In genomic region chr6:94889271-94889670, GRCm38 (mm10) we compare ENCODE assay signal across 25 mouse cellular contexts.
DNase-seq lines count a peak whose midpoint lies in the region; ATAC-seq and TF ChIP-seq lines count a peak whose summit lies in the region.
"Had no signal": no experiment of that assay in that cellular context is flagged by ENCODE, and none has a peak within 500 bp of the region (broad histone marks: within the 10 kb centered on the region; RNA-seq: fewer than 3 reads in every experiment).

No protein-coding gene starts in this region.

- TF ChIP-seq EP300 in lung, postnatal 0 days (IDR thresholded peaks at IDR 0.05), result no peak

- no peak overlapping the region for H3K9ac ChIP-seq in lung, postnatal 0 days (replicated peaks; ENCODE audit: low read depth)
- H3K9ac ChIP-seq: forebrain, embryonic 13.5 days; forebrain, postnatal 0 days; heart, embryonic 12.5 days; heart, embryonic 15.5 days; hindbrain, embryonic 13.5 days had no signal

- H3K27ac ChIP-seq in heart, embryonic 10.5 days, result 0 out of 2 replicates have a peak overlapping the region, but pooled peaks have one; percentile 56
- no peak overlapping the region for H3K27ac ChIP-seq in lung, postnatal 0 days (ENCODE audit: low read length)
- H3K27ac ChIP-seq: forebrain, embryonic 10.5 days; forebrain, embryonic 13.5 days; heart, embryonic 15.5 days; hindbrain, embryonic 10.5 days; hindbrain, embryonic 13.5 days had no signal

- H3K9me3 ChIP-seq in heart, embryonic 10.5 days, result no peaks in the 10 kb centered on the region
- H3K9me3 ChIP-seq in lung, postnatal 0 days (ENCODE audit: low read length), result no peaks in the 10 kb centered on the region
- H3K9me3 ChIP-seq: forebrain, embryonic 10.5 days; forebrain, embryonic 13.5 days; G1E; heart, embryonic 12.5 days; heart, embryonic 15.5 days; hindbrain, embryonic 10.5 days; hindbrain, embryonic 13.5 days had no signal

- peak; percentile 49 for ATAC-seq in lung, postnatal 0 days
- ATAC-seq: forebrain, embryonic 13.5 days; forebrain, postnatal 0 days; hindbrain, embryonic 16.5 days; Patski had no signal

- H3K27me3 ChIP-seq in heart, embryonic 10.5 days (ENCODE audit: insufficient read depth, poor library complexity, severe bottlenecking), result 0 out of 2 replicates have a peak, but pooled peaks cover 6% of the 10 kb centered on the region
- H3K27me3 ChIP-seq in lung, postnatal 0 days (replicated peaks; ENCODE audit: insufficient read depth, low read length), result no peaks in the 10 kb centered on the region
- H3K27me3 ChIP-seq: CH12.LX; forebrain, embryonic 13.5 days; heart, embryonic 12.5 days; heart, embryonic 15.5 days; hindbrain, embryonic 13.5 days; Patski had no signal

- no peaks in the 10 kb centered on the region for H3K36me3 ChIP-seq in heart, embryonic 10.5 days
- H3K36me3 ChIP-seq in lung, postnatal 0 days (ENCODE audit: insufficient read depth, low read length), result no peaks in the 10 kb centered on the region
- H3K36me3 ChIP-seq: forebrain, embryonic 10.5 days; G1E; heart, embryonic 12.5 days; heart, embryonic 15.5 days; hindbrain, embryonic 10.5 days; hindbrain, embryonic 13.5 days had no signal

- 36% methylated on average over 10 of the region's 10 CpGs for WGBS in heart, embryonic 10.5 days
- 48% methylated on average over 10 of the region's 10 CpGs for WGBS in lung, adult 2 months
- WGBS in lung, postnatal 0 days, result 35% methylated on average over 10 of the region's 10 CpGs

- TF ChIP-seq CTCF in lung, adult 2 months (IDR thresholded peaks at IDR 0.05; ENCODE audit: insufficient read depth, low read length), result no peak
- no peak for TF ChIP-seq CTCF in lung, postnatal 0 days (IDR thresholded peaks at IDR 0.05)

- H3K4me1 ChIP-seq in heart, embryonic 10.5 days, result peaks cover 43% of the 10 kb centered on the region
- H3K4me1 ChIP-seq in lung, adult 2 months (ENCODE audit: control insufficient read depth, insufficient read depth, low read length), result no peaks in the 10 kb centered on the region
- H3K4me1 ChIP-seq in lung, postnatal 0 days (ENCODE audit: insufficient read depth, low read depth, low read length), result no peaks in the 10 kb centered on the region
- H3K4me1 ChIP-seq: forebrain, embryonic 10.5 days; forebrain, embryonic 13.5 days; hindbrain, embryonic 13.5 days had no signal

- TF ChIP-seq POLR2A in lung, adult 2 months (IDR thresholded peaks at IDR 0.05; ENCODE audit: borderline replicate concordance, extremely low read depth, low read depth, low read length), result no peak

- H3K4me2 ChIP-seq in lung, postnatal 0 days (replicated peaks; ENCODE audit: low read depth, low read length), result no peak overlapping the region
- H3K4me2 ChIP-seq: forebrain, embryonic 13.5 days; heart, embryonic 12.5 days; heart, embryonic 15.5 days; hindbrain, embryonic 13.5 days had no signal

- no peak for DNase-seq in heart, embryonic 10.5 days (ENCODE audit: low spot score)
- no peak for DNase-seq in heart, adult 18-20 months
- DNase-seq in lung, adult 2 months, result peak; percentile 15
- no peak for DNase-seq in lung, postnatal 4 days
- DNase-seq in lung, postnatal 0 days (ENCODE audit: low spot score), result peak; percentile 34
- peak; percentile 52 for DNase-seq in lung, postnatal 36 days
- no peak for DNase-seq in thymus, adult 18-20 months
- DNase-seq: adrenal gland, postnatal 10 days; adrenal gland, postnatal 36 days; B cell, adult 2 months; cerebellum, adult 18-20 months; cerebellum, adult 9-10 months; cerebellum, postnatal 14 days; forebrain, postnatal 0 days; gastrocnemius, postnatal 25 days had no signal

- no peak overlapping the region for H3K4me3 ChIP-seq in heart, embryonic 10.5 days
- no peak overlapping the region for H3K4me3 ChIP-seq in lung, adult 2 months (replicated peaks; ENCODE audit: extremely low read depth, low read depth, low read length)
- H3K4me3 ChIP-seq in lung, postnatal 0 days (ENCODE audit: low read depth, low read length), result no peak overlapping the region
- H3K4me3 ChIP-seq: forebrain, embryonic 10.5 days; forebrain, embryonic 13.5 days; heart, embryonic 12.5 days; heart, embryonic 15.5 days; hindbrain, embryonic 10.5 days; hindbrain, embryonic 13.5 days had no signal

Comparison
In these comparisons a context has a peak if more than half of its experiments do, and no peak if none do; other contexts are left out.
1. DNase-seq: peak in lung, adult 2 months (single experiment), lung, postnatal 0 days (single experiment) and lung, postnatal 36 days (single experiment); none in heart, embryonic 10.5 days (single experiment), heart, adult 18-20 months (0 of 2), lung, postnatal 4 days (0 of 2) and thymus, adult 18-20 months (0 of 2).